Mouse (Mus musculus): ENCODE results near the gene Arhgap18.
A peak's percentile ranks its signal among the peaks of the same experiment; 100 is the strongest.

Arhgap18 gene

GRCm38 (mm10) chr10:26828412-26829137 lies 75.4 kb downstream of the Arhgap18 start:
- DNase-seq (ENCODE audit: low read depth in 2 of 2, low spot score in 2 of 2) = no peak

- no peak for DNase-seq (ENCODE audit: low read depth in 2 of 2, low spot score in 2 of 2)
Observed at GRCm38 (mm10) chr10:26832068-26832467, 78.8 kb downstream of the Arhgap18 start.

- DNase-seq (ENCODE audit: low read depth in 2 of 2, low spot score in 2 of 2) = no peak
Observed at GRCm38 (mm10) chr10:26832669-26833249, 79.5 kb downstream of the Arhgap18 start.

- DNase-seq (ENCODE audit: low read depth in 2 of 2, low spot score in 2 of 2) = no peak
Observed at GRCm38 (mm10) chr10:26833393-26833792, 80.2 kb downstream of the Arhgap18 start.

- DNase-seq (ENCODE audit: low read depth in 2 of 2, low spot score in 2 of 2) = no peak
Observed at GRCm38 (mm10) chr10:26849311-26849710, 96.1 kb downstream of the Arhgap18 start.

- DNase-seq (ENCODE audit: low read depth in 2 of 2, low spot score in 2 of 2) = no peak
Observed at GRCm38 (mm10) chr10:26849854-26850253, 96.6 kb downstream of the Arhgap18 start.

- DNase-seq (ENCODE audit: low read depth in 2 of 2, low spot score in 2 of 2) = no peak
Observed at GRCm38 (mm10) chr10:26854556-26855100, 101.4 kb downstream of the Arhgap18 start.

- DNase-seq (ENCODE audit: low read depth in 2 of 2, low spot score in 2 of 2) = no peak
Observed at GRCm38 (mm10) chr10:26855851-26856535, 102.8 kb downstream of the Arhgap18 start.

GRCm38 (mm10) chr10:26857583-26857982 lies 104.4 kb downstream of the Arhgap18 start:
- no peak for DNase-seq (ENCODE audit: low read depth in 2 of 2, low spot score in 2 of 2)

- DNase-seq (ENCODE audit: low read depth in 2 of 2, low spot score in 2 of 2) = no peak
Observed at GRCm38 (mm10) chr10:26858537-26858936, 105.3 kb downstream of the Arhgap18 start.

- DNase-seq (ENCODE audit: low read depth in 2 of 2, low spot score in 2 of 2) = no peak
Observed at GRCm38 (mm10) chr10:26861231-26861630, 108.0 kb downstream of the Arhgap18 start.

GRCm38 (mm10) chr10:26862207-26862606 lies 109.0 kb downstream of the Arhgap18 start:
- no peak for DNase-seq (ENCODE audit: low read depth in 2 of 2, low spot score in 2 of 2)

- DNase-seq (ENCODE audit: low read depth in 2 of 2, low spot score in 2 of 2) = no peak
Observed at GRCm38 (mm10) chr10:26863982-26864381, 110.8 kb downstream of the Arhgap18 start.

GRCm38 (mm10) chr10:26870802-26871201 lies 117.6 kb downstream of the Arhgap18 start:
- no peak for DNase-seq (ENCODE audit: low read depth in 2 of 2, low spot score in 2 of 2)

GRCm38 (mm10) chr10:26877309-26877708 lies 124.1 kb downstream of the Arhgap18 start:
- DNase-seq (ENCODE audit: low read depth in 2 of 2, low spot score in 2 of 2) = no peak

- DNase-seq (ENCODE audit: low read depth in 2 of 2, low spot score in 2 of 2) = no peak
Observed at GRCm38 (mm10) chr10:26878924-26879600, 125.8 kb downstream of the Arhgap18 start.

- no peak for DNase-seq (ENCODE audit: low read depth in 2 of 2, low spot score in 2 of 2)
Observed at GRCm38 (mm10) chr10:26884949-26885348, 131.7 kb downstream of the Arhgap18 start.

GRCm38 (mm10) chr10:26889226-26889625 lies 136.0 kb downstream of the Arhgap18 start:
- no peak for DNase-seq (ENCODE audit: low read depth in 2 of 2, low spot score in 2 of 2)

GRCm38 (mm10) chr10:26889754-26890153 lies 136.5 kb downstream of the Arhgap18 start:
- DNase-seq (ENCODE audit: low read depth in 2 of 2, low spot score in 2 of 2) = no peak

- peak; percentile 34 to 54 for DNase-seq (ENCODE audit: low read depth in 2 of 2, low spot score in 2 of 2)
Observed at GRCm38 (mm10) chr10:26890269-26890955, 137.2 kb downstream of the Arhgap18 start.

GRCm38 (mm10) chr10:26893091-26893490 lies 139.9 kb downstream of the Arhgap18 start:
- DNase-seq (ENCODE audit: low read depth in 2 of 2, low spot score in 2 of 2) = no peak

Data from CD8-positive naive resting alpha-beta T cell, adult 2 months (primary cell).